Mouse (Mus musculus) heart, embryonic 14.5 days (tissue): Measurements from ENCODE around the gene Agr2. TPM values are rescaled to one million over a fixed set of nuclear protein-coding genes. Genes with fewer than 3 reads are reported as not detected.

ENCODE experiments used
- ATAC-seq: fragments of 200-750 bp; cut with Nextera tagmentation; 2 replicates; pipeline ENCODE4 v1.8.0; 2017; ENCODE audit warnings: low read depth, moderate TSS enrichment; ENCODE audit not compliant: insufficient number of reproducible peaks, insufficient read depth, low FRiP score
- H3K27ac ChIP-seq, 2 experiments: fragments of 200-500 bp in 1 of 2; fragments of 300-500 bp in 1 of 2; sonication (generic) in 1 of 2; replicated peaks in 1 of 2; 2 replicates each; pipeline ENCODE4 v1.5.1; 2012 to 2014; ENCODE audit warnings: low read depth in 2 of 2, low read length in 2 of 2, control low read depth in 1 of 2, mild to moderate bottlenecking in 1 of 2, mixed read lengths in 1 of 2; ENCODE audit not compliant: control insufficient read depth in 1 of 2, insufficient read depth in 1 of 2
- H3K27me3 ChIP-seq: fragments of 300-500 bp; sonication (generic); 2 replicates; pipeline ENCODE4 v1.6.1; 2014; ENCODE audit warnings: mild to moderate bottlenecking, low read length, control low read depth; ENCODE audit not compliant: control insufficient read depth, insufficient read depth
- H3K36me3 ChIP-seq: fragments of 300-500 bp; sonication (generic); 2 replicates; pipeline ENCODE4 v1.6.1; 2014; ENCODE audit warnings: mild to moderate bottlenecking, control low read depth, low read length, mixed read lengths; ENCODE audit not compliant: control insufficient read depth, insufficient read depth
- H3K4me1 ChIP-seq, 2 experiments: fragments of 200-500 bp in 1 of 2; fragments of 300-500 bp in 1 of 2; sonication (generic) in 1 of 2; 2 replicates each; pipeline ENCODE4 v1.6.1; 2012 to 2014; ENCODE audit warnings: low read length in 2 of 2, control low read depth in 1 of 2, mixed read lengths in 1 of 2; ENCODE audit not compliant: control insufficient read depth in 2 of 2, insufficient read depth in 2 of 2
- H3K4me2 ChIP-seq: fragments of 300-500 bp; sonication (generic); 2 replicates; pipeline ENCODE4 v1.6.1; 2014; ENCODE audit warnings: mild to moderate bottlenecking, low read length
- H3K4me3 ChIP-seq, 2 experiments: fragments of 200-500 bp in 1 of 2; fragments of 300-500 bp in 1 of 2; sonication (generic) in 1 of 2; 2 replicates each; pipeline ENCODE4 v1.5.1; 2012 to 2014; ENCODE audit warnings: low read length in 2 of 2, mild to moderate bottlenecking in 2 of 2, control low read depth in 1 of 2, low read depth in 1 of 2, moderate library complexity in 1 of 2; ENCODE audit not compliant: control insufficient read depth in 1 of 2, insufficient read depth in 1 of 2
- H3K9ac ChIP-seq: fragments of 300-500 bp; sonication (generic); 2 replicates; pipeline ENCODE4 v1.6.1; 2014; ENCODE audit warnings: mild to moderate bottlenecking, low read length
- H3K9me3 ChIP-seq: fragments of 300-500 bp; sonication (generic); 2 replicates; pipeline ENCODE4 v1.6.1; 2016; ENCODE audit warnings: low read length, control low read depth; ENCODE audit not compliant: control insufficient read depth
- WGBS: fragments of 180-500 bp; shearing (Covaris S2); extraction: QIAGEN DNeasy Blood & Tissue Kit; methylation state at CpG from one replicate; pipeline ENCODE4 v1.1.7; 2014; 5-methylcytosine and 5-hydroxymethylcytosine counted together
- polyA plus RNA-seq: library from polyadenylated mRNA; unstranded; fragments of >200 nt; fragmentation: Nextera tagmentation; extraction: Ambion mirVana; gene quantifications from 2 replicates; pipeline ENCODE4 v1.2.1, GENCODE M21; 2014

Gene Agr2
- polyA plus RNA-seq, 1 experiment from 2014 or later = 0.62 TPM

DNA sequence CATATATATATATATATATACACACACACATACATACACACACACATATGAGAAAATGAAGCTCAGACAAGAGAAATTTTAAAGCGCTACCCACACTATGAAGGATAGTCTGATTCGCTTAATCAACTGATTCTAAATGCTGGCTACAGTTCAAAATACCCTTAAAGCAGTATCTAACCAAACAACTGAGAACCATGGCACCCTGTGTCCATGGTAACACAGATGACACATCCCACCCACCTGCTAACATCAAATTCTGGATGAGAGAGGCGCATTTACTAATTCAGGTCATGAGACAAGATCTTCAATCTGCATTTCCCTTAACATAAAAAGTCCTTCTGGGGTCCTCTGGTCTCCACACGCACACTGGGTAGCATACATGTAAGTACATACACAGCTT lies 33.4 kb downstream of the Agr2 start:
- no peaks in the 10 kb centered on the region for H3K9me3 ChIP-seq
- H3K4me2 ChIP-seq = no peak overlapping the region
- ATAC-seq = no peak
- 95% methylated on average over 4 of the region's 4 CpGs for WGBS
- H3K27ac ChIP-seq = no peak overlapping the region
- peaks cover 0 to 3% of the 10 kb centered on the region in 2 experiments; a peak in 2 of 4 replicates for H3K4me1 ChIP-seq
- H3K9ac ChIP-seq = no peak overlapping the region
- 0 out of 2 replicates have a peak, but pooled peaks cover 3% of the 10 kb centered on the region for H3K36me3 ChIP-seq
- no peaks in the 10 kb centered on the region for H3K27me3 ChIP-seq
- H3K4me3 ChIP-seq = no peak overlapping the region

DNA sequence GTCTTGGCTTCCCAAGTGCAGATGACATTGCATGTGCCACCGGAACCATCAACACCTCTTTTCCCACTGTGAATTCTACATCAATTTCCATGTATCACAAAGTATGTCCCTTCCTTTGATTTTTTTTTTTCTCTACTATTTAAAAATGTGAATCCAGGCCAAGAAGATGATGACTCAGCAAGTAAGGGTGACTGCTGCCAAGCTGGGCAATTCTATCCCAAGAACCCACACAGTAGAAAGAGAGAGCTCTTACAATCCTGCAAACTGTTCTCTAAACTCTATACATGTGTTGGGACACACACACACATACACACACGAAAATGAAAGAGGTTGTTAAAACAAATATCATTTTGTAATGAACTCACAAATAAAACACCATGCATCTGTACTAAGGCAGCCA lies 34.5 kb downstream of the Agr2 start:
- no peak for ATAC-seq
- Histone ChIP-seq H3K4me3 (no peak overlapping the region), H3K36me3 (no peaks in the 10 kb centered on the region), H3K9ac (no peak overlapping the region), H3K27ac (no peak overlapping the region), H3K9me3 (no peaks in the 10 kb centered on the region), H3K4me2 (no peak overlapping the region), H3K4me1 (peaks cover 0 to 3% of the 10 kb centered on the region in 2 experiments; a peak in 2 of 4 replicates), H3K27me3 (no peaks in the 10 kb centered on the region)
- whole genome bisulfite sequencing = 84% methylated on average over 2 of the region's 2 CpGs

DNA sequence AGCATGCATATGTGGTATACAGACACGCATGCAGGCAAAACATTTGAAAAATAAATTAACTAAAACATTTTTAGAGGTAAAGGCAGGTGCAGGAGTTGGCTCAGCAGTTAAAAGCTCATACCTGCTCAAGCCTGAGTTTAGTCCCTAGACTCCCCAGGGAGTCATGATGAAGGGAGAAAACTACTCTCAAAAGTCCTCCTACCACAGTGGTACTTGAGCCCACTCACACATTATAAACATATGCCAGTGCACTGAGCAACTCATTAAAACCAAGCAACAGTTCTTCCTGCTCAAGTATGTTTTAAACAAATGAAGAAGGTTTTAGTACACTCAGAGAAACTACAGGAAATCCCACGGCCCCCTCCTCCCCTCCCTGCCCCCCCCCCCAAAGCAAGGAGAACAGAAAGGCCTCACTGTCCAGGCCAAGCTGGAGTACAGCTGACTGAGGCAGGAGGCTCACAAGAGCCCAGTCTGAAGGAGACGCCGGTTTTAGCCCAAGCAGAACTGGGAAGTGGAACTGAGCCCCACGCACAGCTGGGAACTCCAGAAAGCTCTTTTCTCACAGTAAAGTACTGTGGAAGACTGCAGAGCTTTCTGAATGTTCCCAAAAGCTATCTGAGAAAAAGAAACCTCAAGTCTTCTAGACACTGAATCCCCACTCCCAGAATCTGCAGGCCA lies 36.4 kb downstream of the Agr2 start:
- 55% methylated on average over 5 of the region's 5 CpGs for WGBS
- Histone ChIP-seq H3K4me3 (no peak overlapping the region), H3K27ac (no peak overlapping the region)

DNA sequence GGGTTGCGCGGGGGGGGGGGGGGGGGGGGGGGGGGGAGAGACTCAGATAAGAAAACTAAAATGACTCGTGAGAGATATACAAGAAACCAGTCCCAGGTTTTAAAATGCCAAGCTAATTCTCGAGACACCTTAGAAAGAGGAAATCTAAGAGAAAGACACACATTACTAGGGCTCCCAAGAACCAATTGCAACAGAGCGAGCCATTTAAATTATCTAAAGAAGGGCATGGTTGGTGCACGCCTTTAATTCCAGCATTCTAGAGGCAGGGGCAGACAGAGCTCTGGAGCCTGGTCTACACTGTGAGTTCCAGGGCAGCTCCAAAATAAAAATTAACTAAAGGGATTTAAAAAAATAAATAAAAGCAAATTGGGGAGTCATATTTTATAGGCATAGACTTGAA lies 37.0 kb downstream of the Agr2 start:
- Histone ChIP-seq H3K4me3 (no peak overlapping the region), H3K9me3 (no peaks in the 10 kb centered on the region), H3K4me2 (no peak overlapping the region), H3K9ac (no peak overlapping the region), H3K27me3 (no peaks in the 10 kb centered on the region), H3K36me3 (no peaks in the 10 kb centered on the region), H3K4me1 (peaks cover 5 to 6% of the 10 kb centered on the region in 2 experiments; a peak in 3 of 4 replicates), H3K27ac (no peak overlapping the region)
- WGBS = 63% methylated on average over 4 of the region's 6 CpGs
- no peak for ATAC-seq

More for the DNA sequence above, 36.4 kb downstream of the Agr2 start:
- Histone ChIP-seq H3K36me3 (no peaks in the 10 kb centered on the region), H3K4me1 (peaks cover 5 to 6% of the 10 kb centered on the region in 2 experiments; a peak in 3 of 4 replicates), H3K27me3 (no peaks in the 10 kb centered on the region), H3K9me3 (no peaks in the 10 kb centered on the region), H3K4me2 (no peak overlapping the region), H3K9ac (no peak overlapping the region)
- no peak for ATAC-seq

DNA sequence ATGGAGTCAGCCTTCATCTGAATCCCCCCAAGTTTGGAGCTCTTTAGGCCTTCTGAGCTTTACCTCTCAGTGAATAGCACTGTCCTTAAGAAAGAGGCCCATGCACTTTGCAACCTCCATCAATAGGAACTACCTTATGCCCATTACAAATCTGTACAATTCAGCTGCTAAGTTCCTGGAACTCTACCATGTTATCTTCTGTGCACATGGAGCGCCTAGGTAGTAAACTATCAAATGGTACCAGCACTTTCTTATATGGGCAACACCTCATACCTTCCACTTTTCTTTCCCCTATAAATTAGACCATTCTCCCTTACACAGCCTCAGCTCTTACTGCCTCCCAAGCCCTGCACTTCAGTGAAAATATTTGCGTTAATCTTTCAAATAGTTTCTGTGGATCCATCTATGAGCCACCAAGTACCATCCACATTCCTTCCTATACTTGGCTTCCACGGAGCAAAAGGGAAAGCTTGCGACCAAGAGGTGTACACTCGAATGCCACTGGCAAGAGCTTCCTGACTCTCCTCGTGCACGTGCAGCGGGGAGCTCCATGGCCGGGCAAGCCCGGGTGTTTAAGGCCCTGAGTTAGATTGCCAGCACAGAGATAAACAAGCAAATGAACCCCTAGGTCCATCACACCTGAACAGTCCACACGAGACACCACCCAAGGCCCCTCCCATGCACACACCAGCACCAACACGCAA lies 38.1 kb downstream of the Agr2 start:
- no peaks in the 10 kb centered on the region for H3K27me3 ChIP-seq
- no peak overlapping the region for H3K4me3 ChIP-seq
- WGBS = 76% methylated on average over 12 of the region's 12 CpGs
- no peak overlapping the region for H3K27ac ChIP-seq
- no peaks in the 10 kb centered on the region for H3K36me3 ChIP-seq
- no peaks in the 10 kb centered on the region for H3K9me3 ChIP-seq
- H3K4me1 ChIP-seq = peaks cover 5 to 6% of the 10 kb centered on the region in 2 experiments; a peak in 3 of 4 replicates
- H3K4me2 ChIP-seq = no peak overlapping the region
- ATAC-seq = no peak
- H3K9ac ChIP-seq = no peak overlapping the region

DNA sequence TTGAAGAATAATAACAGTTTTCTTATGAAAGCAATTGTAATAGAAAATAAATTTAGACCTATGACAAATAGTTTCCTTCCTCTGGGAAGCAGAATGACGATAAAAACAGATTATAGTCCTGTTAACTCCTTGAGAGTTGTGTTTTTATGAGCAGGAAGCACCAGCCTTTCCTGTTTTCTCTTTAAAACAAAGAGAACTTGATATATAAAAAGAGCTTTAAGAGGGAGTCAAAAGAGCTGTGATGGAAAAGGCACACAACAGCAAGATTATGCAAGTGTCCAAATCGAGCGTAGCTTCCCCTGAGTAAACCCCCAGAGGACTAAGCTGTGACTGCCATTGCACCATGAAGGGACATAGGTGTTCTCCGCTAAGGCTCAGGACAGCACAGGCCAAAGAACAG lies 39.7 kb downstream of the Agr2 start:
- Histone ChIP-seq H3K9me3 (no peaks in the 10 kb centered on the region), H3K36me3 (no peaks in the 10 kb centered on the region), H3K4me1 (peaks cover 5 to 6% of the 10 kb centered on the region in 2 experiments; a peak in 3 of 4 replicates), H3K27me3 (no peaks in the 10 kb centered on the region), H3K9ac (no peak overlapping the region), H3K4me2 (no peak overlapping the region), H3K27ac (peak overlapping the region; percentile 35 to 73; a peak in 3 of 4 replicates), H3K4me3 (no peak overlapping the region)
- no peak for ATAC-seq
- 69% methylated on average over 4 of the region's 4 CpGs for WGBS

DNA sequence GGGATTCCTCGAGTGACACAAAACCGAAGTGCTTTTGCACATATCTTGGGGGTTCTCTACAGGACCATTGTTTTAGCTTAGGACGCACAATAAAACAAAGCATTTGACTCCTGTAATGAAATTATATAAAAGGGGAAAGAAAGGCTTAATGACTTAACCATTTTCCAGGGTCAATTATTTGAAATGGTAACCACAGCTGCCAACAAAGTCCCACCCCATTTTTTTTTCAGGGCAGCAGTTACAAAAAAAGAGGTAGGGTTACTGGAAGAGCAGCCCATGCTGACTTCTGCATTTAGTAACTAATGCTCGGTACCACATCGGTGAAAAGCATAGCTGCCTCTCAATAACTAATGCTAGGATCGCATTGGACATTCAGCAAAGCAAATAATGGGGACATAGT lies 42.8 kb downstream of the Agr2 start:
- ATAC-seq = no peak
- Histone ChIP-seq H3K9me3 (no peaks in the 10 kb centered on the region), H3K27ac (no peak overlapping the region), H3K36me3 (no peaks in the 10 kb centered on the region), H3K4me2 (no peak overlapping the region), H3K27me3 (no peaks in the 10 kb centered on the region), H3K4me3 (no peak overlapping the region), H3K4me1 (peaks cover 8 to 11% of the 10 kb centered on the region in 2 experiments; a peak in 3 of 4 replicates), H3K9ac (no peak overlapping the region)
- 91% methylated on average over 6 of the region's 6 CpGs for WGBS
